Mouse (Mus musculus) stomach, embryonic 16.5 days (tissue): ENCODE measurements at regions not wholly inside any gene's neighbourhood (a gene's known extent, or its start where the extent isn't known, plus 50 kb on each side); places are given as distances from the start of the nearest gene placed in this dataset.
"Not testable (repeated sequence)": the region's sequence is repeated elsewhere in the genome, so short reads cannot be mapped to it uniquely, and the experiment has no call there.

Source experiments
- ATAC-seq: fragments of 200-750 bp; cut with Nextera tagmentation; 2 replicates; pipeline ENCODE4 v1.8.0; 2017; ENCODE audit warnings: moderate number of reproducible peaks, moderate TSS enrichment; ENCODE audit not compliant: insufficient read depth, low FRiP score
- H3K27ac ChIP-seq: fragments of 300-500 bp; sonication (generic); 2 replicates; pipeline ENCODE4 v1.5.1; 2014; ENCODE audit warnings: low read length
- H3K27me3 ChIP-seq: fragments of 300-500 bp; sonication (generic); 2 replicates; pipeline ENCODE4 v1.6.1; 2014; ENCODE audit warnings: low read length, control low read depth, mixed read lengths; ENCODE audit not compliant: control insufficient read depth, insufficient read depth
- H3K36me3 ChIP-seq: fragments of 300-500 bp; sonication (generic); 2 replicates; pipeline ENCODE4 v1.6.1; 2014; ENCODE audit warnings: low read length; ENCODE audit not compliant: control insufficient read depth, insufficient read depth
- H3K4me1 ChIP-seq: fragments of 300-500 bp; sonication (generic); 2 replicates; pipeline ENCODE4 v1.6.1; 2014; ENCODE audit warnings: low read length, control low read depth, mixed read lengths; ENCODE audit not compliant: control insufficient read depth, insufficient read depth
- H3K4me2 ChIP-seq: fragments of 300-500 bp; sonication (generic); 2 replicates; pipeline ENCODE4 v1.6.1; 2014; ENCODE audit warnings: low read depth, low read length, mixed read lengths
- H3K4me3 ChIP-seq: fragments of 300-500 bp; sonication (generic); replicated peaks from 2 replicates; pipeline ENCODE4 v1.5.1; 2014; ENCODE audit warnings: mild to moderate bottlenecking, low read length
- H3K9ac ChIP-seq: fragments of 300-500 bp; sonication (generic); 2 replicates; pipeline ENCODE4 v1.6.1; 2014; ENCODE audit warnings: low read length
- H3K9me3 ChIP-seq: fragments of 300-500 bp; sonication (generic); replicated peaks from 2 replicates; pipeline ENCODE4 v1.6.1; 2016; ENCODE audit warnings: low read length, control low read depth; ENCODE audit not compliant: control insufficient read depth
- WGBS: fragments of 180-500 bp; shearing (Covaris S2); extraction: QIAGEN DNeasy Blood & Tissue Kit; methylation state at CpG from one replicate; pipeline ENCODE4 v1.1.7; 2014; 5-methylcytosine and 5-hydroxymethylcytosine counted together

GRCm38 (mm10) chrX:93059533-93059932 lies 226.7 kb upstream of the Arx start:
- 74% methylated on average over 4 of the region's 4 CpGs for WGBS
- H3K27ac ChIP-seq = no peak overlapping the region

GRCm38 (mm10) chrX:93068884-93069283 lies 217.4 kb upstream of the Arx start:
- no peaks in the 10 kb centered on the region for H3K4me1 ChIP-seq
- H3K36me3 ChIP-seq = no peaks in the 10 kb centered on the region
- WGBS = 58% methylated on average over 7 of the region's 7 CpGs
- no peaks in the 10 kb centered on the region for H3K27me3 ChIP-seq
- H3K9me3 ChIP-seq = no peaks in the 10 kb centered on the region
- no peak overlapping the region for H3K4me3 ChIP-seq
- no peak overlapping the region for H3K27ac ChIP-seq
- H3K9ac ChIP-seq = no peak overlapping the region
- ATAC-seq = no peak
- H3K4me2 ChIP-seq = peak overlapping the region; percentile 35; the same call in 1 of the 2 replicates

More at GRCm38 (mm10) chrX:93059533-93059932, 226.7 kb upstream of the Arx start:
- H3K36me3 ChIP-seq = no peaks in the 10 kb centered on the region
- H3K4me3 ChIP-seq = no peak overlapping the region
- H3K9me3 ChIP-seq = no peaks in the 10 kb centered on the region
- no peak for ATAC-seq
- no peaks in the 10 kb centered on the region for H3K27me3 ChIP-seq
- no peaks in the 10 kb centered on the region for H3K4me1 ChIP-seq
- H3K9ac ChIP-seq = no peak overlapping the region
- no peak overlapping the region for H3K4me2 ChIP-seq

- no peak for ATAC-seq
- H3K4me2 ChIP-seq = peak overlapping the region; percentile 28
- WGBS = 20% methylated on average over 13 of the region's 13 CpGs
- no peak overlapping the region for H3K9ac ChIP-seq
- H3K36me3 ChIP-seq = no peaks in the 10 kb centered on the region
- H3K27ac ChIP-seq = no peak overlapping the region
- H3K4me3 ChIP-seq = no peak overlapping the region; the same call in 1 of the 2 replicates
- H3K27me3 ChIP-seq = no peaks in the 10 kb centered on the region
- H3K9me3 ChIP-seq = no peaks in the 10 kb centered on the region
- H3K4me1 ChIP-seq = no peaks in the 10 kb centered on the region
Measured at GRCm38 (mm10) chrX:93069569-93070289, 216.5 kb upstream of the Arx start.

DNA sequence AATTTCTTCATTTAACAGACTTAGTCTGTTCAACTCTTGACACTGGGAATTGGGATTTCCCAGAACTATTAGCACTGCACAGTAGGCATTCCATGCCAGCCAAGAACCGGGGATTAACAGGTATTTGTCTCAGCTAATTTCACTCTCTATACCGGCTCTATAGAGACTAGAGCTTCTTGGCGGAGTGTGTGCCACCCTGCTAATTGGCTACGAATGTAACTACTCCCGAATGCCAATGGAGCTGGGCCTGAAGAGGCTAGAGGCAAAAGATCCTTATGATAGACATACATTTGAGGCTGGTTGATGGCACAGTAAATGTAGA lies 216.0 kb upstream of the Arx start:
- no peak for ATAC-seq
- no peaks in the 10 kb centered on the region for H3K9me3 ChIP-seq
- no peak overlapping the region for H3K4me3 ChIP-seq
- H3K36me3 ChIP-seq = no peaks in the 10 kb centered on the region
- H3K4me1 ChIP-seq = no peaks in the 10 kb centered on the region
- peak overlapping the region; percentile 28; the same call in 1 of the 2 replicates for H3K4me2 ChIP-seq
- H3K27me3 ChIP-seq = no peaks in the 10 kb centered on the region
- no peak overlapping the region for H3K27ac ChIP-seq
- WGBS = 59% methylated on average over 5 of the region's 5 CpGs
- no peak overlapping the region for H3K9ac ChIP-seq

DNA sequence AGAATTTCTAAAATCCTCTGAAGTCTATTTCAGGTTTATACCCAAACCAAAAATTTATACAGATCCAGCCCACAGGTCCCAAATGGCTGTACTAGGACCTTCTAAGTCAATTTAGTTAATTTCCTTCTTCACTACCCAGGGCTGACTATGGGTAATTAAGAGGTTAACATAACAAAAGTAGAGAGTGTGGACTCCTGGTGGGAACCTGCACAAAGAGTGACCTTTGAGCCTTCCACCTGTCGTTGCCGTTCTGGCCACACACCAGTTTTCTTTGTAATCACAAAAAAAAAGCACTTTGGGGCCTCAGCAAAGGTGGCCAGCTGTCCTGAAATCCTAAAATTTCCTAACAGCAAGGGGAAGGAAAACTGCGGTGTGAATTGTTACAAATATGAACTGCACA lies 197.3 kb upstream of the Arx start:
- ATAC-seq = no peak
- Histone ChIP-seq H3K9ac (no peak overlapping the region), H3K27me3 (no peaks in the 10 kb centered on the region), H3K27ac (no peak overlapping the region), H3K9me3 (no peaks in the 10 kb centered on the region), H3K36me3 (no peaks in the 10 kb centered on the region), H3K4me2 (no peak overlapping the region), H3K4me3 (no peak overlapping the region), H3K4me1 (no peaks in the 10 kb centered on the region)
- WGBS = 23% methylated on average over 3 of the region's 3 CpGs

DNA sequence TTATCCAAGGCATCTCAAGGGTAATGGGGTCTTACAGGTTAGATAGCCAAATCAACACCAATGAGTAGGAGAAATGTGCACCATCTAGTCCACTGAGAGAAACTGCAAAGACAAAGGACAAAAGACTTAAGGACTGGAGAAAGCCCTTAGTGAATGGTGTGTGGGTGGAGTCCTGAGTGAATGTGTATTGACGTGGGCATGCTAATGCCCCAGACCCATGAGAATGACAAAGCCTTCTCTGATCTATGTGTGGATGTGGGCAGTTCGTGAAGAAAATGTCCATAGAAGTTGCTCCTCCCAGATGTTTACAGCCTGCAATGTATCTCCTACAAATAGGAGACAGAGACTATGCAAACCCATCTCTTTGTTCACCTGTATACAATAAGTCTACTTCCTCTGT lies 188.7 kb upstream of the Arx start:
- H3K27me3 ChIP-seq = no peaks in the 10 kb centered on the region; the same call in 1 of the 2 replicates
- H3K27ac ChIP-seq = no peak overlapping the region
- WGBS = 58% methylated on average over 2 of the region's 2 CpGs
- no peak for ATAC-seq
- H3K36me3 ChIP-seq = no peaks in the 10 kb centered on the region
- H3K9me3 ChIP-seq = no peaks in the 10 kb centered on the region
- no peak overlapping the region for H3K4me2 ChIP-seq
- no peak overlapping the region for H3K9ac ChIP-seq
- H3K4me3 ChIP-seq = no peak overlapping the region
- no peaks in the 10 kb centered on the region for H3K4me1 ChIP-seq

DNA sequence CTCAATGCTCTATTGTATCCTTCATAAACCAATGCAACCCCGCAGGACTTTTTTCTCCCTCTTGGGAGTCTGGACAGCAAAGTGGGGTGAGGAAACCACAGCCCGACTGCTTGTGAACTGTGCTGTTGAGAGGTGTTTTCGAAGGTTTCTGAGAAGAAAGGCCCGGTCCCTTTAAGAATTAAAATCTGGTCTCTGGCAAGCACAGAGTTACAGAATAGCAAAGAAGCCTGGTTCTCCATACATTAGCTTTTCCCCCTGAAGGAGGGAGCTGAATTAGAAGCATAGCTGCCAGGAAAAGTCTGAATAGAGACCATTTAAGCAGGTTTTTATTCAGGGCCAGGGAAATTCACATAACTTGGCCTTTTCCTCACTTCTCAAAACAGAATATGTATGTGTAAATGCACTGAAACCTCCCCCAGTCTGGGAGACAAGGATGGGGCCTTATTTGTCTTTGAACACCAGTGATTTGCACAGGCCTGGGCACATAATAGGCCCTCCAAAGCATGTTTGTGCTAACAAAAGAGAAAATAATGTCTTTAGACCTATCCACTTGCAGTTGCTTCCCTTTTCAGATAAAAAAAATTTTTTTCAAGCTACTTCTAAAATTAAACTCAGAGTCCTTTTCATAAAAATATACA lies 178.2 kb upstream of the Arx start:
- H3K27me3 ChIP-seq = no peaks in the 10 kb centered on the region
- no peak overlapping the region for H3K27ac ChIP-seq
- no peaks in the 10 kb centered on the region for H3K4me1 ChIP-seq
- WGBS = 68% methylated on average over 4 of the region's 4 CpGs
- no peak overlapping the region for H3K4me2 ChIP-seq
- H3K9me3 ChIP-seq = no peaks in the 10 kb centered on the region
- no peak for ATAC-seq
- H3K36me3 ChIP-seq = no peaks in the 10 kb centered on the region
- no peak overlapping the region for H3K4me3 ChIP-seq
- H3K9ac ChIP-seq = no peak overlapping the region

- not testable (repeated sequence) for H3K27me3 ChIP-seq, H3K4me1 ChIP-seq, H3K9ac ChIP-seq, H3K36me3 ChIP-seq, H3K9me3 ChIP-seq, ATAC-seq, H3K4me2 ChIP-seq, H3K27ac ChIP-seq, H3K4me3 ChIP-seq
Measured at GRCm38 (mm10) chrX:93154367-93154766, 131.9 kb upstream of the Arx start.

DNA sequence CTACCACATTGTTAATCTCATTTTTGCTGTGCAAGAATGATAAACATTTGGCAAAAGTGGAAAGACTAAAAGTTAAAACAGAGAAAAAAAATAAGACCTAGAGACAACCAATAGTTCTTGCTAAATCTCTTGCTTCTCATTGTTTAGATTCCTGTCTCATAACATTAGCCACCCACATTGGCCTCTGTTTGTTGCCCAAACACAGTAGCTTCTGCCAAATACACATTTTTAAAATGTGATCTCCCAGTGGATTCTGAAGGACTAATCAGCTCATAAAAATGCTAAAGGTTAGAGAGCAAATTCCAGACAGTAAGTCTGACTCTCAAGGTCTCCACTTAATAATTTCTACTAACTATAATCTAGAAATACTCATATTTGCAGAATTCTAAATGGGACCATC lies 127.1 kb upstream of the Arx start:
- H3K9me3 ChIP-seq = no peaks in the 10 kb centered on the region
- H3K4me1 ChIP-seq = no peaks in the 10 kb centered on the region
- no peak overlapping the region for H3K27ac ChIP-seq
- ATAC-seq = no peak
- no peaks in the 10 kb centered on the region for H3K27me3 ChIP-seq
- no peak overlapping the region for H3K4me2 ChIP-seq
- H3K36me3 ChIP-seq = no peaks in the 10 kb centered on the region
- no peak overlapping the region for H3K4me3 ChIP-seq
- no peak overlapping the region for H3K9ac ChIP-seq
